Mouse (Mus musculus): Measurements from ENCODE around the gene Upk3a.

- TF ChIP-seq POLR2A (IDR thresholded peaks at IDR 0.05; ENCODE audit: borderline replicate concordance, insufficient read depth, low read length): no peak
- TF ChIP-seq CTCF (IDR thresholded peaks at IDR 0.05; ENCODE audit: borderline replicate concordance, insufficient read depth, low read depth, low read length): no peak
Measured at GRCm38 (mm10) chr15:85031866-85032265, 14.9 kb downstream of the Upk3a start.

Measured in cerebellum, adult 2 months (tissue).